Mouse (Mus musculus): ENCODE results near the gene Rbfox1. TPM values are rescaled to one million over a fixed set of nuclear protein-coding genes. Genes with fewer than 3 reads are reported as not detected.

Gene Rbfox1
- polyA plus RNA-seq, 1 experiment from 2014 or later, result 0.57 TPM

DNA sequence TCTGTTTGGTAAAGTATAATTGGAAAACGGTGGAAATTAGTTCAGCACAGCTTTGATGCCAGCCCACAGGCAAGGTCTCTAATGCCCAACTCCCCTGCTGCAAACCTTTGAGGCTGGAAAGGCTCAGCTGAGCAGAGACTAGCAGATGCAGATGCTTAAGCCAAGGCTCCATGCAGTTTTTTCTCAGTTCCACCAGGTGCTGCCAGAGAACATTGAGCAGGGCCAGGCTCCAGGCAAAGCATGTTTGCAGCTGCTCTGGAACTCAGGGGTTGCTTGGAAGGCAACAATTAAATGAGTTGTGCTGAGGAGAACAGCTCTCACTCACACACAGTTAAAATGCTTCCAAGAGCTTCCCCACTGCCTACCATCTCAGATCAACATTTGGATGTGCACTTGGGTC, 1251.8 kb downstream of the Rbfox1 start:
- 41% methylated on average over 1 of the region's 1 CpGs for WGBS
- peak; percentile 64 for TF ChIP-seq CTCF (IDR thresholded peaks at IDR 0.05; ENCODE audit: low read depth)
- peak; percentile 55 for DNase-seq
- Histone ChIP-seq H3K36me3 (ENCODE audit: insufficient read depth) (no peaks in the 10 kb centered on the region), H3K9me3 (ENCODE audit: low read depth, low read length) (no peaks in the 10 kb centered on the region), H3K27ac (ENCODE audit: low read depth) (no peak overlapping the region), H3K9ac (no peak overlapping the region), H3K4me2 (no peak overlapping the region), H3K4me3 (ENCODE audit: low read depth, low read length) (no peak overlapping the region), H3K27me3 (ENCODE audit: insufficient read depth, low read length) (no peaks in the 10 kb centered on the region), H3K4me1 (ENCODE audit: insufficient read depth) (no peaks in the 10 kb centered on the region)
- ATAC-seq (ENCODE audit: insufficient read depth), result no peak

- Histone ChIP-seq H3K4me2 (no peak overlapping the region), H3K27me3 (ENCODE audit: insufficient read depth, low read length) (no peaks in the 10 kb centered on the region), H3K9me3 (ENCODE audit: low read depth, low read length) (no peaks in the 10 kb centered on the region), H3K4me1 (ENCODE audit: insufficient read depth) (no peaks in the 10 kb centered on the region), H3K9ac (no peak overlapping the region), H3K36me3 (ENCODE audit: insufficient read depth) (no peaks in the 10 kb centered on the region), H3K4me3 (ENCODE audit: low read depth, low read length) (no peak overlapping the region), H3K27ac (ENCODE audit: low read depth) (no peak overlapping the region)
- ATAC-seq (ENCODE audit: insufficient read depth), result no peak
- TF ChIP-seq CTCF (IDR thresholded peaks at IDR 0.05; ENCODE audit: low read depth), result no peak
- WGBS, result 86% methylated on average over 2 of the region's 2 CpGs
- no peak for DNase-seq
Observed at GRCm38 (mm10) chr16:7139480-7139879, 1254.3 kb downstream of the Rbfox1 start.

DNA sequence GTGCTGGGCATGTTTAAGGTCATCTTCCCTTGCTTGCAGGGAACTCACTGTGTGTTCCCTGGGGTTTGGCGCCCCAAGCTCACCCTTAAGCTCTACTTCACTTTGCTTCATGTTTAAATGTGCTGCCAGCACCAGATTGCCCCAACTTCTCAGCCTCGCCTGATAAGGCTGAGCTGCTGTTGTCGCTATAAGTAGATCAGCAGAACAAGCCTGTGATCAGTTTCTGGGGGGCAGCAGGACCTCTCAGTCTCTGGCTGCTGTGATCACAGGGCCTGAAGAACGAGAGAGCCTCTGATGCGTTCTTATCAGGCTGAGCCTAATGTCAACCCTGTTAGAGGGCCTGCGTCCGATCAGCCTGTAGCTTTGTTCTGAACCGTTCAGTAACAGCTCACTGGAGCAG, 1255.8 kb downstream of the Rbfox1 start:
- Histone ChIP-seq H3K4me1 (ENCODE audit: insufficient read depth) (no peaks in the 10 kb centered on the region), H3K9me3 (ENCODE audit: low read depth, low read length) (no peaks in the 10 kb centered on the region), H3K27ac (ENCODE audit: low read depth) (no peak overlapping the region), H3K4me2 (no peak overlapping the region), H3K27me3 (ENCODE audit: insufficient read depth, low read length) (no peaks in the 10 kb centered on the region), H3K36me3 (ENCODE audit: insufficient read depth) (no peaks in the 10 kb centered on the region), H3K9ac (no peak overlapping the region), H3K4me3 (ENCODE audit: low read depth, low read length) (no peak overlapping the region)
- ATAC-seq (ENCODE audit: insufficient read depth), result no peak
- 39% methylated on average over 8 of the region's 8 CpGs for WGBS
- DNase-seq, result no peak
- no peak for TF ChIP-seq CTCF (IDR thresholded peaks at IDR 0.05; ENCODE audit: low read depth)

GRCm38 (mm10) chr16:7145505-7145904, 1260.3 kb downstream of the Rbfox1 start:
- H3K4me2 ChIP-seq, result no peak overlapping the region
- TF ChIP-seq CTCF (IDR thresholded peaks at IDR 0.05; ENCODE audit: low read depth), result no peak
- H3K4me3 ChIP-seq (ENCODE audit: low read depth, low read length), result no peak overlapping the region
- no peaks in the 10 kb centered on the region for H3K9me3 ChIP-seq (ENCODE audit: low read depth, low read length)
- ATAC-seq (ENCODE audit: insufficient read depth) (no peak), DNase-seq (no peak)
- H3K27me3 ChIP-seq (ENCODE audit: insufficient read depth, low read length), result no peaks in the 10 kb centered on the region
- H3K4me1 ChIP-seq (ENCODE audit: insufficient read depth), result no peaks in the 10 kb centered on the region
- H3K9ac ChIP-seq, result no peak overlapping the region
- 74% methylated on average over 10 of the region's 10 CpGs for WGBS
- no peak overlapping the region for H3K27ac ChIP-seq (ENCODE audit: low read depth)
- H3K36me3 ChIP-seq (ENCODE audit: insufficient read depth), result no peaks in the 10 kb centered on the region

DNA sequence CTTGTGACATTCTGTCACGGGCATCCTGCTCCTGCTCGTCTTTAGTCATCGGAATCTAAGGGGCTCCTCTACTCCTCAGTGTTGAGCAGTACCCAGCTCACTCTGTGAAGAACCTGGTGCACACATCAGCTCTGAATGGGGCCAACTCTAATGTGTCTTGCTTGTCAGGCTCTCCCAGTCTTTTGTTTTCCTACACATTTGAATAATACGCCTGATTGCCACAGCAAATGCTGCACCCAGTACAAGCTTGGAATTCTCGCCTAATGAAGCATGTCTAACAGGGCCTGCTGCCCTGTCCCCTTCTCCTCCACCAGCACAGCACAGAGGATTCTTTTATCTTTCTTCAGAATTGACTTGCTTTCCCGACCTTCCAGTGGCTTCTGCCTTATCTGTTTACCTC, 1261.3 kb downstream of the Rbfox1 start:
- H3K9me3 ChIP-seq (ENCODE audit: low read depth, low read length), result no peaks in the 10 kb centered on the region
- ATAC-seq (ENCODE audit: insufficient read depth) (no peak), DNase-seq (no peak)
- no peaks in the 10 kb centered on the region for H3K4me1 ChIP-seq (ENCODE audit: insufficient read depth)
- H3K4me2 ChIP-seq, result no peak overlapping the region
- no peak overlapping the region for H3K4me3 ChIP-seq (ENCODE audit: low read depth, low read length)
- no peak for TF ChIP-seq CTCF (IDR thresholded peaks at IDR 0.05; ENCODE audit: low read depth)
- no peaks in the 10 kb centered on the region for H3K27me3 ChIP-seq (ENCODE audit: insufficient read depth, low read length)
- 51% methylated on average over 6 of the region's 6 CpGs for WGBS
- H3K9ac ChIP-seq, result no peak overlapping the region
- no peak overlapping the region for H3K27ac ChIP-seq (ENCODE audit: low read depth)
- no peaks in the 10 kb centered on the region for H3K36me3 ChIP-seq (ENCODE audit: insufficient read depth)

DNA sequence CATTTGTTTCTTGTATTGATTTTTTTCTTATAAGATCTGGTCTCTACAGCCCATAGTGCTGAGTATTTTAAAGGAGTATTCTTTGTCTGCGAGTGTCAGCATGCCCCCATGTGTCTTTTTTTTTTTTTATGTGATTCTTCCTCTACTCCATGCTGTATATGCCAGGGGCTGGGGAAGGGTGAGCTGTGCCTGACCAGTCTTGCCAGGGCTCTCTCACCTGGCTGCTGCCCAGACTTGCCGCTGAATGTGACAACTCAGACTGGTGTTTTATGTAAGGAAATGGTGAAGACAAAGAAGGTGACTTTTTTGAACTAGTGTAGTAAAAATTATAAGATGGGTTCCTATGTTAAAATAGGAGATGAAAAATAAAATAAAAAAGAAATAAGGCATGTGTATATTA, 1262.7 kb downstream of the Rbfox1 start:
- no peaks in the 10 kb centered on the region for H3K36me3 ChIP-seq (ENCODE audit: insufficient read depth)
- 74% methylated on average over 2 of the region's 2 CpGs for WGBS
- H3K4me2 ChIP-seq, result no peak overlapping the region
- no peaks in the 10 kb centered on the region for H3K4me1 ChIP-seq (ENCODE audit: insufficient read depth)
- DNase-seq, result no peak
- ATAC-seq (ENCODE audit: insufficient read depth), result no peak
- H3K27me3 ChIP-seq (ENCODE audit: insufficient read depth, low read length), result no peaks in the 10 kb centered on the region
- TF ChIP-seq CTCF (IDR thresholded peaks at IDR 0.05; ENCODE audit: low read depth), result no peak
- no peak overlapping the region for H3K4me3 ChIP-seq (ENCODE audit: low read depth, low read length)
- H3K9me3 ChIP-seq (ENCODE audit: low read depth, low read length), result no peaks in the 10 kb centered on the region
- H3K9ac ChIP-seq, result no peak overlapping the region
- H3K27ac ChIP-seq (ENCODE audit: low read depth), result no peak overlapping the region

DNA sequence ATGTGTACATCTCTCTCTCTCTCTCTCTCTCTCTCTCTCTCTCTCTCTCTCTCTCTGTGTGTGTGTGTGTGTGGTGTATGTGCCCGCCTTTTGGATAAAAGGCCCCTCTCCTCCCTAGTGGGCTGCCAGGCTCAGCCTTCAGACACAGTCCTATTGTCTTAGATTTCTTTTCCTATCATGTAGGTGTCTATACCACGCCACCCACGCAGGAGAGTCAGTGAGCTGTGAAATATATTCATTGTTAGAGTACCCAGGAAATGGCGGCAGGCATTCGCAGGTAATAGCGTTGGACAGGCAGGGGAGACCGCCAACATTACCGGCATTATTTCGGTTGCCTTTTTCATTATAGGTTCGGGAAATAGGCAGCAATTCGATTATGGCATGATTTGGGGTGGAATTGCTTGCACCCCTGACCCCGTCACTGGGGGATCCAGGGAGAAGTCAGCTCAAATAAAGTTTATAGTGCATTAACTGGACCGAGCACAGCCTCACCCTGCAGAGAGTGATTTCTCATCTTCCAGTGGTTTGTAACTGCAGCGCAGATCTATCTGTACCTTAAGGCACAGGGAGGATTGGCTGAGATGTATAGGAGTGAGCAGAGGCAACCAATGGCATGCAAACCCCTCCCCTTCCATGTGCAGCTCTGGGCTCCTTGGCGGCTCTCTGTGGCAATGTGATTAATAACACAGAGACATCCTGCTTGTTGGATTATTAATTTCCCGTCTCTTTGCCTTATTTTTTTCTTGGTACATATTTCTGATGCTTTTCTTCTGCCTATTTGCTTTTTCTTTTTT, 1264.1 kb downstream of the Rbfox1 start:
- Histone ChIP-seq H3K27me3 (ENCODE audit: insufficient read depth, low read length) (no peaks in the 10 kb centered on the region), H3K27ac (ENCODE audit: low read depth) (no peak overlapping the region), H3K9me3 (ENCODE audit: low read depth, low read length) (no peaks in the 10 kb centered on the region), H3K4me3 (ENCODE audit: low read depth, low read length) (no peak overlapping the region), H3K4me2 (peak overlapping the region; percentile 35; the same call in 1 of the 2 replicates), H3K4me1 (ENCODE audit: insufficient read depth) (no peaks in the 10 kb centered on the region), H3K36me3 (ENCODE audit: insufficient read depth) (no peaks in the 10 kb centered on the region), H3K9ac (no peak overlapping the region)
- DNase-seq (peak; percentile 48), ATAC-seq (ENCODE audit: insufficient read depth) (peak; percentile 82)
- 62% methylated on average over 16 of the region's 16 CpGs for WGBS
- TF ChIP-seq CTCF (IDR thresholded peaks at IDR 0.05; ENCODE audit: low read depth), result no peak

Measured in lung, embryonic 14.5 days (tissue).